Mouse (Mus musculus): ENCODE measurements around the gene Ep400.

Gene Ep400

DNA sequence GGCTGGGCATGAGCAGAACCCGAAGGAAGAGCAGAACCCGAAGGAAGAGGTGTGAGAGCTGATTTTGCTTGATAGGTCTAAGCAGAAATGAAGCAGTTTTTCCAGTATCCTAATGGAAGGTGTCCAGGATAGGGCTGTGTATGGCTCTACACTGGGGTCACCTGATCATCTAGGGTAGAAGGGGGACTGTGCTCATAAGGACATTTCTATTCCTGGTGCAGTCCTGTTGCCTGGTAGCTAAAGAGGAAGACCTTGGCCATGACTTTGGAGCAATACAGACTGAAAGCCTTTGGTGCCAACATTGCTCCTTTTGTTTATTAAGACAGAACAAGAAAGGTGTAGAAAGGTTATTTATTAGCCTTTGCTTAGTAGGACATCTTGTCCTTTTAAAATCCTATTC is 106.5 kb downstream of the Ep400 start:
- no peak for DNase-seq

DNA sequence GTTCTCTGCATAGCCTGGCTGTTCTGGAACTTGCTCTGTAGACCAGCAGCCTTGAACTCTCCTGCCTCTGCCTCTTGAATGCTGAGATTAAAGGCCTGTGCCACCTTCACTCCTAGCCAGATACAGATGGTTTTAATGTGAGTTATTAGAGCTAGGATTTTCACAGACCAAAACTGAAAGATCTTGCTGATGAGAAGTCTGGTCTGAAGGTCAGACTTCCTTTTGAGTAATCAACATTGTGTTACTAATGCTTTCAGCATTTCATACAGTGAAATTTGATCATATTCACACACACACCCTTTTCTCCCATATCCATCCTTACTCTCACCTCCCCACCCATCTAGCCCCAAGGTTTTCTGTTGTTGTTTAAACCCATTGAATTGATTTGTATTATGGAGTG is 110.8 kb downstream of the Ep400 start:
- DNase-seq, result no peak

DNA sequence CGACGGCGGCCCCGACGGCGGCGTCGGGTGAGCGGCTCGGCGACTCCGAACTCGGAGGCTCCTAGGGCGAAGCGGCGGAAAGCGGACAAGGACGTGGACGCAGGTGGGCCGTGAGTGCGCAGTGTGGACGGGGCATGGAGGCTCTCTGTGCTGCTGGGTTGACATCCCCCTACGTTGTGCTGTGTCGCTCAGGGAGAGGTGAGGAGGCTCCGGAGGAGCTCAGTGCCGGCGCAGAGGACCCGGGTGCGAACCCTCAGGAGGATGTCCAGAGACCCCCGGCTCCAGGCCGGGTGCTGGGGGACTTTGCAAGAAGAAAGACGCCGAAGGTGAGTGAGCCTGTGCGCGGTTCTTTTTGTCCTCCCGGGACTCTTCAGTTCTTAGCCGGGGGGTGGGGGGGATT is 116.8 kb downstream of the Ep400 start:
- no peak for DNase-seq

DNA sequence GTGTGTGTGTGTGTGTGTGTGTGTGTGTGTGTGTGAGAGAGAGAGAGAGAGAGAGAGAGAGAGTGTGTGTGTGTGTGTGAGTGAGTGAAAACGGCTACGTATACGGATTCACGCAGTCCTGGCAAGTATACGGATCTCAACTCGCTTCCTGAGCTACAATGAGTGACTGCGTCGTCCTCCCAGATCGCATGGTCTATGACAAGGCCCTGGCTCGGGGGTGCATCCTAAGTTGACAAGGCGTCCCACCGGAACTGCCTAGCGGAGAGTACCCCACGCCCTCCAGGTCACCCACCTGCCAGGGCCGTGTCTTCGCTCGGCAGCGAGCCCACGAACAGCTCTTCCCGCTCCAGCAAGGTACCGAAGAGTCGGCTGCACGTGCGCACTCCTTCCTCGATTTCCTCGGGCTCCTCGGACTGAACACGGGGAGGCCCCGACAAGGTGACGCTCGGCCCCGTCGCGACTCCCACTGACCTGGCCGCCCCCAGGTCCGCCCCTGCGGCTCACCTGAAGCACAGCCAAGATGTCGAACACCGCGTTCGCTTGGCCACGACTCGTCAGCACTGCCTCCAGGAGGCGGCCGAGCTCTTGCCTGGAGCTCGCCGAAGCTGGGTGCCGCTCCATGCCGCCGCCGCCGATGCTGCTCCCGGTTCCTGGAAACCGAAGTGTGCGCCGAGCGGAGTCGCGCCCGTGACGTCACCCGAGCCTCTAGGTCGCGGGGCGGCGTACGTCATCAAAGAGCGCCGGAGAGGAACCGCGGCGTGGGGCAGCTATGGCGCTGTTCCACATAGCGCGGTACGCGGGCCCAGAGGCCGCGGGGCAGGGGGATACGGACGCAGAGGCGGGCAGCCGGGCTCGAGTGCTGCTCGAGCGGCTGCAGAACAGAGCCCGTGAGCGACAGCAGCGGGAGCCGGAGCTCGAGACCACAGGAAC is 117.5 kb downstream of the Ep400 start, which contains the start of the genes Noc4l and Ddx51:
Noc4l (minus strand) TSS at position 699 of the 930 bp plus-strand sequence.
Ddx51 (plus strand) TSS at position 733 of the 930 bp plus-strand sequence.
- DNase-seq, result peak; percentile 96 to 98

DNA sequence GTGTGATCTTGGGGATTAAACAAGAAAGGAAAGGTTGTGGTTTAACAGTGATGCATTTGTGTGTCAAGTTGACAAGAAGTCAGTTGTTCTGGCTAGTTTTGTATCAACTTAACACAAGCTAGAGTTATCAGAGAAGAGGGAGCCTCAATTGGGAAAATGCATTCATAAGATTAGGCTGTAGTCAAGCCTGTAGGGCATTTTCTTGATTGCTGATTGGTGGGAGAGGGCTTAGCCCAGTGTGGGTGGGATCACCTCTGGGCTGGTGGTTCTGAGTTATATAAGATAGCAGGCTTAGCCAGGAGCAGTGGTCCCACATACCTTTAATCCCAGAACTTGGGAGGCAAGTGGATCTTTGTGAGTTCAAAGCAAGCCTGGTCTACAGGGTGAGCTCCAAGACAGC is 124.1 kb downstream of the Ep400 start:
- no peak for DNase-seq

DNA sequence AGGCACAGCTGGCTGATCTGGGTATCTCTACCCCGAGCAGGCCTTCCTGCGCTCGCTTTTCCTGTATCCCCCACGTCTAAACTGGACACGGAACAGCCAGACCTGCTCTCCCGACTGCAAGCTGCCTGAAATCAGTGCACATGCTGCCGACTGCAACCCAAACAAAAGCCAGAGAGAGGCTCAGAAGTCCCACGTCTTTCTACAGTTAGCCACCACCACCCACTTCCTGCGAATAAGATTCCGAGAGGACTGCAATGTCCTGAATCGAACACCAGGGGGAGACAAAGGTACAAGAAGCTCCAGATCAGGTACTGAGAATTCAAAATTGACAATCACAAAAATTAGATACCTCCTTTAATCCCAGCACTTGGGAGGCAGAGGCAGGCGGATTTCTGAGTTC is 131.1 kb downstream of the Ep400 start:
- DNase-seq, result peak; percentile 80 to 84

- no peak for DNase-seq
These were observed 132.0 kb downstream of the Ep400 start for GRCm38 (mm10) chr5:110638306-110639074.

DNA sequence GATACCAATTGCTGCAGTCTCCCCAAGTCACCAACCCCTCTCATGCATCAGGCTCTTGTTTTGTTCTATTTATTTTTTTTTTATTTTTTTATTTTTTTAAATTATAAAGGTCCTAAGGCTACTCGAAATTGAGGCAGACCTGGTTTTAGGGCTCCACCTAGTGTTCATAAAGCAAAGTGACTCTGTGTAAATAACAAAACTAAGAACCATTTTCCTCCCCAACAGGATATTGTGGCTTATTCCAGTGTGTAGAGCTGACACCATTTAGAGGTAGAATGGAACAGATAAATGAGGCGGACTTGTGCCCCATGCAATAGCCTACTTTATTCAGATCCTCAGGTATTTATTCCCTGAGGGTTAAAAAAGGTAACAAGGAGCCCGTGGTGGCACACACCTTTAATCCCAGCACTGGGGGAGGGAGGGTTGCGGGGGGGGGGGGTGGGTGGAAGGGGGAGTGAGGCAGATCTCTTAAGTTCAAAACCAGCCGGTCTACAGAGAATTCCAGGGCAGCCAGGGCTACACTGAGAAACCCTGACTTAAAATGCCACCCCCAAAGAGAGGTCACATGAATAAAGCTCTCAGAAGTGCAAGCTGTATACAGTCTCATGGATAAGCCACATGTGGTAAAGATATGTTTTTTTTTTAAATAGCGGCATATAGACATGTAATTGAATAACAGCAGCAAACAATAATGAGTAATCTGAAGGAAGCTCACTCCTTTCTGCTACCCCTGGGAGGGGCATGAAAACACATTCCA is 134.4 kb downstream of the Ep400 start:
- DNase-seq, result peak; percentile 21 to 39

GRCm38 (mm10) chr5:110629525-110630120 is 140.9 kb downstream of the Ep400 start:
- no peak for DNase-seq

GRCm38 (mm10) chr5:110628156-110628555 is 142.4 kb downstream of the Ep400 start:
- DNase-seq, result no peak

GRCm38 (mm10) chr5:110627351-110627750 is 143.2 kb downstream of the Ep400 start:
- no peak for DNase-seq

DNA sequence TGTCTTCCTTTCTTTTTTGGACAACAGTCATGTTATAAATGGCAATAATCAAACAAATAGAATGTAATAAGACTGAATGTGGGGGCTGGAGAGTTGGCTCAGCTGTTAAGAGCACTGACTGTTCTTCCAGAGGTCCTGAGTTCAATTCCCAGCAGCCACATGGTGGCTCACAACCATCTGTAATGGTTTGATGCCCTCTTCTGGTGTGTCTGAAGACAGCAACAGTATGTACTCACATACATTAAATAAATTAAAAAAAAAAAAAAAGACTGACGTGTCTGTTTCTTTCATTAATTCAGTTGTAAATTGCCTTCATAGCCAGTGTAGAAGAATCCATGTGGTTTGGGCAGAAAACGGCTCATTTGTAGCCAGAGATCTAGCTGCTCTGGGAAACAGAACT is 146.2 kb downstream of the Ep400 start:
- no peak for DNase-seq

DNA sequence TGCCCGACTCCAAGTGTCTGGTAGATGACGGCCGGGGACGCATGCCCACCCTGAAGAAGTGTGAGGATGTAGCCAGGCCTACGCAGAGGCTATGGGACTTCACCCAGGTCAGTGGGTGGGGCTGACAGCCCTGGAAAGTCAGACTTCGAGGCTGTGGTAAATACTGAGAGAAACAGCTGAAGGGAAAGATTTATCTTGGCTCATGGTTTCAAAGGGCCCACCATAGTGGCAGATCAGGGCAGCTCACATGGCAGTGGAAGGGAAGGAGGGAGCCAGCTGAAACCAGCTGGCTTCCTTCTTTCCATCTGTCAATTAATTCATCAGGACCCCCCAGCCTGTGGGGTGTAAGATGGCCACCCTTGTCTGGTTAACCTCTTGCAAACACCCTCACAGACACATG is 151.3 kb downstream of the Ep400 start:
- DNase-seq, result no peak

Data from B cell, adult 2 months (primary cell).